Mouse (Mus musculus): Measurements from ENCODE around the gene Chd6.

GRCm38 (mm10) chr2:160912231-160912671, 196.6 kb downstream of the Chd6 start, which contains the start of gene Emilin3:
- TF ChIP-seq POLR2A (IDR thresholded peaks at IDR 0.05; ENCODE audit: borderline replicate concordance, control insufficient read depth, low read depth, low read length): no peak
- TF ChIP-seq CTCF (IDR thresholded peaks at IDR 0.05; ENCODE audit: control insufficient read depth, insufficient read depth, low read length): no peak

Measured in bone marrow, adult 2 months (tissue).